Mouse (Mus musculus): Measurements from ENCODE around the gene Lrrc20.

GRCm38 (mm10) chr10:61536130-61537035 is 60.8 kb downstream of the Lrrc20 start:
- no peak for TF ChIP-seq CTCF (IDR thresholded peaks at IDR 0.05; ENCODE audit: extremely low read depth, insufficient read depth, insufficient read length, insufficient replicate concordance)
- no peak for TF ChIP-seq POLR2A (IDR thresholded peaks at IDR 0.05; ENCODE audit: low read depth, low read length)

Data from spleen, adult 2 months (tissue).